Mouse (Mus musculus) lung, postnatal 0 days (tissue): ENCODE measurements around the gene Gm1527.
"Not testable (repeated sequence)": the region's sequence is repeated elsewhere in the genome, so short reads cannot be mapped to it uniquely, and the experiment has no call there.

Source experiments
- CTCF ChIP-seq: IDR thresholded peaks from 2 replicates; pipeline ENCODE4 v1.5.1; 2016; ENCODE audit warnings: antibody characterized with exemption, mild to moderate bottlenecking
- EP300 ChIP-seq: IDR thresholded peaks from 2 replicates; pipeline ENCODE4 v1.6.1; 2016; ENCODE audit warnings: antibody characterized with exemption, mild to moderate bottlenecking, control low read depth

DNA sequence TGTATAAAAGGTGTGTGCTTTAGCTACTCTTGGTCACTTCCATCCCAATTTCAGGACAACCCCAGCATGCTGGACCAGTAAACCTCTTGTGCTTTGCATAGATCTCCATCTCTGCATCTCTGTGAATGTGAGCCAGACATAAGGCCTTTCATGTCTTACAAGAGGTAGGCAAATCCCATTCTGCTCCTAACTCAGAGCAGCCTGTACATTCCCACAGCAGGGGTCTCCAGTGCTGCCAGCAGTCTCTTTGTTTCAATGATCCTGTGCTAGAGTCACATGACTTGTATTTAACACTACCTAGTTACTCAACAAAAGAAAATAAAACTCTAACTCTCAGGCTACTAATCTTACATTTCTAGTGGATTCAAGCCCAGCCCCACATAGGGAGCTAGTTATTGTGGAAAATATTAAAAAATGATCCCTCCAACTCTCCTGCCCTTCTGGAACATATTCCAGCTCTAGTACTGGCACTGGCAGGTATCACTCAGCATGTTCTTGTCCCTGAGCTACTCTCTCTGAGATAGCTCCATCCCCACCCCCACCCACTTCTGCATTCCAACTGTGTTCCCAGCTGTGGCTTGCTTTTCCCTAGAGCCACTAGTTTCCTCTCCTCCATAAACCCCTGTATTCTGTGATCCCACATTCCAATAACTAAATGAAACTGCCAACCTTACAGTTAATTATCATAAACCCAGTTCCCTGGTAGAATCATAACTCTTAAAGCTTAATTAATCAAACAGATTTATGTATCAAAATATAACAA lies 32.6 kb upstream of the Gm1527 start:
- not testable (repeated sequence) for TF ChIP-seq CTCF, EP300
